Mouse (Mus musculus) CH12.LX (cell line): ENCODE data around the gene Thy1. TPM values are rescaled to one million over a fixed set of nuclear protein-coding genes. Genes with fewer than 3 reads are reported as not detected.
A peak's percentile ranks its signal among the peaks of the same experiment; 100 is the strongest.

ENCODE experiments used
- DNase-seq: peaks from one replicate; pipeline ENCODE4 v3.0.0-alpha.2; 2013; ENCODE audit errors: extremely low read depth
- H3K27ac ChIP-seq: 2 replicates; pipeline ENCODE4 v1.5.1; 2012; ENCODE audit warnings: low read depth, mild to moderate bottlenecking, control low read depth, moderate library complexity; ENCODE audit not compliant: insufficient read depth
- H3K27me3 ChIP-seq: replicated peaks from 2 replicates; pipeline ENCODE3; 2012; ENCODE audit warnings: inconsistent platforms
- H3K36me3 ChIP-seq, 2 experiments: replicated peaks in 1 of 2; 2 replicates each; pipeline versions ENCODE3 to v1.6.1; 2012; ENCODE audit warnings: inconsistent platforms in 1 of 2, low read length in 1 of 2, mild to moderate bottlenecking in 1 of 2, mixed read lengths in 1 of 2, moderate library complexity in 1 of 2; ENCODE audit not compliant: control insufficient read depth in 1 of 2, insufficient read depth in 1 of 2
- H3K4me1 ChIP-seq, 2 experiments: 2 replicates each; pipeline ENCODE4 v1.6.1; 2012; ENCODE audit warnings: inconsistent platforms in 1 of 2, moderate library complexity in 1 of 2; ENCODE audit not compliant: insufficient read depth in 2 of 2, control insufficient read depth in 1 of 2
- H3K4me2 ChIP-seq: 2 replicates; pipeline ENCODE4 v1.6.1; 2012; ENCODE audit warnings: low read depth, mild to moderate bottlenecking, control low read depth; ENCODE audit not compliant: poor library complexity, insufficient read depth, severe bottlenecking
- H3K4me3 ChIP-seq, 3 experiments: fragments of 150-350 bp in 1 of 3; sonication (generic) in 1 of 3; replicated peaks in 1 of 3; 2 replicates each; pipeline versions ENCODE3 to v1.5.1; 2011 to 2012; ENCODE audit warnings: low read depth in 2 of 3, low read length in 2 of 3, mild to moderate bottlenecking in 2 of 3, moderate library complexity in 2 of 3, control low read depth in 1 of 3, improper control_type of control experiment in 1 of 3, inconsistent platforms in 1 of 3, mixed read lengths in 1 of 3; ENCODE audit not compliant: poor library complexity in 1 of 3
- H3K79me2 ChIP-seq: replicated peaks from 2 replicates; pipeline ENCODE4 v1.6.1; 2012; ENCODE audit warnings: mild to moderate bottlenecking, moderate library complexity; ENCODE audit not compliant: control insufficient read depth, poor library complexity, insufficient read depth, severe bottlenecking; ENCODE audit errors: extremely low read depth
- H3K9ac ChIP-seq: 2 replicates; pipeline ENCODE4 v1.6.1; 2012; ENCODE audit warnings: low read depth, mild to moderate bottlenecking, control low read depth, moderate library complexity; ENCODE audit not compliant: insufficient read depth
- H3K9me3 ChIP-seq: replicated peaks from 2 replicates; pipeline ENCODE3; 2012; ENCODE audit warnings: low read length, inconsistent platforms, mixed read lengths
- CHD1 ChIP-seq: IDR thresholded peaks from 2 replicates; pipeline ENCODE4 v1.6.1; 2012; ENCODE audit warnings: low read depth, low read length, improper control_type of control experiment, inconsistent platforms
- CTCF ChIP-seq, 2 experiments: IDR thresholded peaks in 1 of 2; conservative IDR thresholded peaks in 1 of 2; 2 replicates each; pipeline ENCODE4 v1.5.1; 2011 to 2012; ENCODE audit warnings: low read depth in 2 of 2, low read length in 2 of 2, improper control_type of control experiment in 1 of 2, inconsistent platforms in 1 of 2, mild to moderate bottlenecking in 1 of 2, moderate library complexity in 1 of 2
- E2F4 ChIP-seq: IDR thresholded peaks from 2 replicates; pipeline ENCODE4 v1.6.1; 2011; ENCODE audit warnings: low read depth, low read length, improper control_type of control experiment; ENCODE audit not compliant: insufficient replicate concordance
- ELF1 ChIP-seq: IDR thresholded peaks from 2 replicates; pipeline ENCODE4 v1.6.1; 2014; ENCODE audit warnings: low read depth, mild to moderate bottlenecking, inconsistent platforms, low read length, improper control_type of control experiment
- ETS1 ChIP-seq: conservative IDR thresholded peaks from 2 replicates; pipeline ENCODE4 v1.6.1; 2012; ENCODE audit warnings: low read depth, mild to moderate bottlenecking, inconsistent platforms, low read length, improper control_type of control experiment, moderate library complexity
- HCFC1 ChIP-seq: IDR thresholded peaks from 2 replicates; pipeline ENCODE4 v1.6.1; 2012; ENCODE audit warnings: low read depth, mild to moderate bottlenecking, inconsistent platforms, low read length, improper control_type of control experiment
- KAT2A ChIP-seq: IDR thresholded peaks from 2 replicates; pipeline ENCODE4 v1.6.1; 2012; ENCODE audit warnings: low read length, improper control_type of control experiment, inconsistent platforms; ENCODE audit not compliant: insufficient replicate concordance
- MAFK ChIP-seq: IDR thresholded peaks from 2 replicates; pipeline ENCODE4 v1.6.1; 2011; ENCODE audit warnings: low read length, improper control_type of control experiment; ENCODE audit not compliant: insufficient replicate concordance
- MAX ChIP-seq: IDR thresholded peaks from 2 replicates; pipeline ENCODE4 v1.6.1; 2011; ENCODE audit warnings: low read length, improper control_type of control experiment
- MAZ ChIP-seq: IDR thresholded peaks from 2 replicates; pipeline ENCODE4 v1.6.1; 2012; ENCODE audit warnings: low read depth, mild to moderate bottlenecking, inconsistent platforms, low read length, improper control_type of control experiment, moderate library complexity
- MXI1 ChIP-seq: IDR thresholded peaks from 2 replicates; pipeline ENCODE4 v1.6.1; 2011; ENCODE audit warnings: mild to moderate bottlenecking, low read depth, low read length, improper control_type of control experiment
- MYC ChIP-seq: IDR thresholded peaks from 2 replicates; pipeline ENCODE4 v1.6.1; 2011; ENCODE audit warnings: low read depth, mild to moderate bottlenecking, improper control_type of control experiment, low read length
- NELFE ChIP-seq: IDR thresholded peaks from 2 replicates; pipeline ENCODE4 v1.6.1; 2011; ENCODE audit warnings: low read depth, low read length, improper control_type of control experiment
- NRF1 ChIP-seq: IDR thresholded peaks from 2 replicates; pipeline ENCODE4 v1.6.1; 2014; ENCODE audit warnings: low read depth, mild to moderate bottlenecking, inconsistent platforms, low read length, improper control_type of control experiment, moderate library complexity
- POLR2A ChIP-seq: IDR thresholded peaks from 2 replicates; pipeline ENCODE4 v1.6.1; 2011; ENCODE audit warnings: low read depth, mild to moderate bottlenecking, improper control_type of control experiment, low read length
- POLR2AphosphoS2 ChIP-seq: IDR thresholded peaks from 2 replicates; pipeline ENCODE4 v1.6.1; 2011; ENCODE audit warnings: low read depth, low read length, improper control_type of control experiment
- RAD21 ChIP-seq: IDR thresholded peaks from 2 replicates; pipeline ENCODE4 v1.6.1; 2011; ENCODE audit warnings: low read depth, mild to moderate bottlenecking, low read length, improper control_type of control experiment, moderate library complexity
- RCOR1 ChIP-seq: conservative IDR thresholded peaks from 2 replicates; pipeline ENCODE4 v1.6.1; 2012; ENCODE audit warnings: low read depth, mild to moderate bottlenecking, inconsistent platforms, low read length, improper control_type of control experiment
- SIN3A ChIP-seq: IDR thresholded peaks from 2 replicates; pipeline ENCODE4 v1.6.1; 2012; ENCODE audit warnings: low read length, improper control_type of control experiment, inconsistent platforms
- SMC3 ChIP-seq: IDR thresholded peaks from 2 replicates; pipeline ENCODE4 v1.6.1; 2011; ENCODE audit warnings: low read depth, low read length, improper control_type of control experiment
- TBP ChIP-seq: conservative IDR thresholded peaks from 2 replicates; pipeline ENCODE4 v1.6.1; 2011; ENCODE audit warnings: low read depth, low read length, improper control_type of control experiment
- TCF12 ChIP-seq: IDR thresholded peaks from 2 replicates; pipeline ENCODE4 v1.6.1; 2014; ENCODE audit warnings: low read depth, mild to moderate bottlenecking, inconsistent platforms, low read length, improper control_type of control experiment
- USF1 ChIP-seq: IDR thresholded peaks from 2 replicates; pipeline ENCODE4 v1.6.1; 2014; ENCODE audit warnings: low read depth, mild to moderate bottlenecking, inconsistent platforms, low read length, improper control_type of control experiment
- USF2 ChIP-seq: conservative IDR thresholded peaks from 2 replicates; pipeline ENCODE4 v1.6.1; 2011; ENCODE audit warnings: low read depth, low read length, improper control_type of control experiment
- ZC3H11A ChIP-seq: IDR thresholded peaks from 2 replicates; pipeline ENCODE4 v1.6.1; 2012; ENCODE audit warnings: low read depth, mild to moderate bottlenecking, inconsistent platforms, low read length, improper control_type of control experiment
- ZKSCAN1 ChIP-seq: IDR thresholded peaks from 2 replicates; pipeline ENCODE4 v1.6.1; 2012; ENCODE audit warnings: low read depth, inconsistent platforms, low read length, improper control_type of control experiment, borderline replicate concordance
- ZMIZ1 ChIP-seq: IDR thresholded peaks from 2 replicates; pipeline ENCODE4 v1.6.1; 2012; ENCODE audit warnings: low read depth, mild to moderate bottlenecking, inconsistent platforms, low read length, improper control_type of control experiment
- ZNF384 ChIP-seq: IDR thresholded peaks from 2 replicates; pipeline ENCODE4 v1.6.1; 2012; ENCODE audit warnings: low read depth, low read length, improper control_type of control experiment, inconsistent platforms
- dilution Hi-C: fragments of 300-500 bp; cut with MboI; formaldehyde crosslinking; loops from 2 replicates; pipeline ENCODE4 v1.14.3; 2020; ENCODE audit warnings: low sequenced_read_pairs; ENCODE audit not compliant: extremely low pct_unique_long_range_greater_than_20kb, extremely low pct_ligation_motif_present
- in situ Hi-C: fragments of 300-500 bp; cut with MboI; formaldehyde crosslinking; loops from 3 replicates; pipeline ENCODE4 v1.14.3; 2019; ENCODE audit warnings: low sequenced_read_pairs, low pct_ligation_motif_present, low pct_unique_long_range_greater_than_20kb, mixed read lengths
- polyA plus RNA-seq: library from polyadenylated mRNA; unstranded; fragments of >175 nt; gene quantifications from 2 replicates; pipeline ENCODE4 v1.2.1, GENCODE M21; 2012; ENCODE audit warnings: low read depth; ENCODE audit not compliant: insufficient read length
- total RNA-seq, 2 experiments: library from RNA; depleted of rRNA; stranded (reverse); fragments of 300-350 nt in 1 of 2; fragments of >200 nt in 1 of 2; gene quantifications; 2 replicates each; pipeline ENCODE4 v1.2.3; 2012 to 2014

Gene Thy1
- total and polyA plus RNA-seq, 3 experiments = not detected

GRCm38 (mm10) chr9:44088877-44089608 lies 45.9 kb downstream of the Thy1 start:
- peak overlapping the region in 1 of 3 experiments; percentile 8 for H3K4me3 ChIP-seq
- H3K79me2 ChIP-seq = no peaks in the 10 kb centered on the region
- peaks cover 19 to 66% of the 10 kb centered on the region in 2 experiments for H3K4me1 ChIP-seq
- TF ChIP-seq NELFE (no peak), ELF1 (0 out of 2 replicates have a peak, but pooled peaks have one; percentile 24), MAZ (0 out of 2 replicates have a peak, but pooled peaks have one; percentile 44)
- DNase-seq = peak; percentile 37
- peaks cover 3 to 19% of the 10 kb centered on the region in 2 experiments for H3K36me3 ChIP-seq
- no peak overlapping the region for H3K9ac ChIP-seq
- peak overlapping the region; percentile 3; the same call in 1 of the 2 replicates for H3K27ac ChIP-seq
- H3K27me3 ChIP-seq = peaks cover 26% of the 10 kb centered on the region
- H3K4me2 ChIP-seq = peak overlapping the region; percentile 8
- in situ Hi-C loops = no loop called here
- no peaks in the 10 kb centered on the region for H3K9me3 ChIP-seq
- dilution Hi-C loops = no loop called here

DNA sequence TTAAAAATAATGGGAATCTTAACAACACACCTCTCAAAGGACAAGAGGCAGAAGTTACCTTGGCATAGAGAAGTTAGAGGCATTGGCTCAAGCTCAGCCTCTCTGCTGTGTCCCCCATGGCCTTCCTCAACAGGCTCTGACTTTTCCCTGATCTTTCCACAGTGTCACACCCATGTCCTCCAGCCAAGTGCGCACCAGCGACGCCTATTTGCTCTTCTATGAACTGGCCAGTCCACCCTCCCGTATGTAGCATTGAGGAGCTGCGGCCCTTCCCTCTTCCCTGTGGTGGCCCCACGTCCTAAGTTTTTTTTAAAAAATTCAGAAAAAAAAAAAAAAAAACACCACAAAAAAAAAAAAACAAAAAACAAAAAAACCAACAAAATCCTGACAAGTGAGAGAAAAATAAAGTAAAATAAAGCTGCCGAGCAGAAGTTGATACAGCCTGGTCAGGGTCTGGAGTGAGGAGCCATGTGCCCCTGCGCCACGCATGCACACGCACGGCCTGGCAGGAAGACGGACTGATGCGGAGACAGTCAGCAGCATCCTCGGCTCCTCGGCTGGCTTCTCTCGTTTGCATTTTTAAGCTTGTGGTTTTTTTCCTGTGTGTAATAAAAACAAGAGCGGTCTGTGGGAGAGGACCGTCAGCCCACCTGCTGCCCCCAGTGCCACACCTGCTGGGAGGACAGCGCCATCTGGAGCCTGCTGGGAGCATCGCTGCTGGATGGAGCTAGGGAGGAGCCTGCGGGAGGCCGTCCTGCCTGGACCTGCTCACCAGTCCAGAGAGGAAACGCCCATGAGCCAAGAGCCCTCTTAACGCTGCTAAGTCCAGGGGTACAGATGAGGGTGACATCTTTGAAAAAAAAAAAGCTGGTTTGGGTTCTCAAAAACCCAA lies 50.7 kb downstream of the Thy1 start:
- Histone ChIP-seq H3K9me3 (no peaks in the 10 kb centered on the region), H3K36me3 (peaks cover 3 to 35% of the 10 kb centered on the region in 2 experiments), H3K4me3 (no peak overlapping the region), H3K9ac (no peak overlapping the region), H3K27ac (no peak overlapping the region), H3K4me1 (peaks cover 8 to 36% of the 10 kb centered on the region in 2 experiments), H3K4me2 (no peak overlapping the region), H3K79me2 (no peaks in the 10 kb centered on the region), H3K27me3 (no peaks in the 10 kb centered on the region)
- dilution Hi-C loops = no loop called here
- in situ Hi-C loops = no loop called here
- peak; percentile 84 for DNase-seq
- TF ChIP-seq KAT2A (no peak), RAD21 (peak; percentile 91), ZNF384 (peak; percentile 71), SIN3A (0 out of 2 replicates have a peak, but pooled peaks have one; percentile 3), MAX (no peak), TBP (no peak), POLR2A (no peak), SMC3 (peak; percentile 96), ZC3H11A (peak; percentile 70), NELFE (no peak), USF1 (no peak), ELF1 (0 out of 2 replicates have a peak, but pooled peaks have one; percentile 41), MAFK (0 out of 2 replicates have a peak, but pooled peaks have one; percentile 21), RCOR1 (no peak), NRF1 (no peak), POLR2AphosphoS2 (no peak), ZMIZ1 (no peak), TCF12 (peak; percentile 88), HCFC1 (no peak), CTCF (conservative IDR thresholded peaks at IDR 0.05 in 1 of 2, IDR thresholded peaks at IDR 0.05 in 1 of 2; ENCODE audit: low read depth in 2 of 2, low read length in 2 of 2) (peak; percentile 83 to 98), CHD1 (no peak), ZKSCAN1 (no peak), MXI1 (peak; percentile 33; the same call in 1 of the 2 replicates), ETS1 (peak; percentile 50; the same call in 1 of the 2 replicates), MAZ (no peak), E2F4 (no peak), USF2 (no peak), MYC (peak; percentile 43; the same call in 1 of the 2 replicates)
